Mouse (Mus musculus) embryonic facial prominence, embryonic 11.5 days (tissue): ENCODE results near the gene Ass1. TPM values are rescaled to one million over a fixed set of nuclear protein-coding genes. Genes with fewer than 3 reads are reported as not detected.

Experiments used
- ATAC-seq: fragments of 200-750 bp; cut with Nextera tagmentation; replicated peaks from 2 replicates; pipeline ENCODE4 v1.8.0; 2017; ENCODE audit warnings: low read depth; ENCODE audit not compliant: insufficient number of reproducible peaks, low FRiP score, low TSS enrichment
- DNase-seq: peaks from one replicate; pipeline ENCODE4 v3.0.0-alpha.2; 2015; ENCODE audit warnings: low spot score
- H3K27ac ChIP-seq: fragments of 300-500 bp; sonication (generic); replicated peaks from 2 replicates; pipeline ENCODE4 v1.5.1; 2014; ENCODE audit warnings: mild to moderate bottlenecking, low read depth, low read length, control low read depth
- H3K27me3 ChIP-seq: fragments of 300-500 bp; sonication (generic); 2 replicates; pipeline ENCODE4 v1.6.1; 2014; ENCODE audit warnings: mild to moderate bottlenecking, low read length, moderate library complexity, mixed read lengths; ENCODE audit not compliant: control insufficient read depth, insufficient read depth
- H3K36me3 ChIP-seq: fragments of 300-500 bp; sonication (generic); replicated peaks from 2 replicates; pipeline ENCODE4 v1.6.1; 2014; ENCODE audit warnings: low read depth, mild to moderate bottlenecking, low read length, moderate library complexity, mixed read lengths; ENCODE audit not compliant: control insufficient read depth, insufficient read depth
- H3K4me1 ChIP-seq: fragments of 300-500 bp; sonication (generic); 2 replicates; pipeline ENCODE4 v1.6.1; 2014; ENCODE audit warnings: low read length, mixed read lengths; ENCODE audit not compliant: control insufficient read depth, insufficient read depth
- H3K4me2 ChIP-seq: fragments of 300-500 bp; sonication (generic); 2 replicates; pipeline ENCODE4 v1.6.1; 2014; ENCODE audit warnings: low read depth, mild to moderate bottlenecking, control low read depth, low read length, moderate library complexity
- H3K4me3 ChIP-seq: fragments of 300-500 bp; sonication (generic); 2 replicates; pipeline ENCODE4 v1.5.1; 2014; ENCODE audit warnings: low read depth, low read length, control low read depth
- H3K9ac ChIP-seq: fragments of 300-500 bp; sonication (generic); replicated peaks from 2 replicates; pipeline ENCODE4 v1.6.1; 2014; ENCODE audit warnings: mild to moderate bottlenecking, control low read depth, low read length
- H3K9me3 ChIP-seq: fragments of 300-500 bp; sonication (generic); replicated peaks from 2 replicates; pipeline ENCODE4 v1.6.1; 2016; ENCODE audit warnings: mild to moderate bottlenecking, low read length, inconsistent platforms, mixed read lengths; ENCODE audit not compliant: control insufficient read depth
- WGBS: fragments of 180-500 bp; shearing (Covaris S2); extraction: QIAGEN DNeasy Blood & Tissue Kit; methylation state at CpG from one replicate; pipeline ENCODE4 v1.1.7; 2014; 5-methylcytosine and 5-hydroxymethylcytosine counted together
- polyA plus RNA-seq: library from polyadenylated mRNA; unstranded; fragments of >200 nt; fragmentation: Nextera tagmentation; extraction: Ambion mirVana; gene quantifications from 2 replicates; pipeline ENCODE4 v1.2.1, GENCODE M21; 2014

Gene Ass1
- polyA plus RNA-seq, 1 experiment from 2014 or later: 11.2 TPM

DNA sequence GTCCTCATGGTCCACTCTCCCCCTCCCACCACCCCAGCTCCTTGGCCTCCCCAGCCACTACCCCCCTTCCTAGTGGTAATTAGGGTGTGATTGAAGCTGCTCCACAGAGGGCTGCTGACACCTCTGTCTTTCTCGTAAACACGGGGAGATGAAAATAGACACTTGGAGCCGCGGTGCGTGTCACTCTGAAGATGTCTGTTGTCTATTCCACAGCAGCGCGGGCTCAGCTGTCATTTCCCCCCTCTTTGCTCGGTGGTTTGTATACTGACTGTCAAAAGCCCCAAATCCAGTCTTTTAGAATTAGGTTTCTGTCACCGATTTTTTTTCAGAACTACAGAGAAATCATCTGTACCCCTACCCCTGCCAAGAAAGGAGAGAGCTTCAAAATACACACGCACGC is 35.5 kb downstream of the Ass1 start:
- Histone ChIP-seq H3K36me3 (no peaks in the 10 kb centered on the region), H3K4me3 (no peak overlapping the region), H3K4me1 (peaks cover 3% of the 10 kb centered on the region; the same call in 1 of the 2 replicates), H3K27ac (no peak overlapping the region), H3K27me3 (no peaks in the 10 kb centered on the region; the same call in 1 of the 2 replicates), H3K4me2 (no peak overlapping the region), H3K9me3 (no peaks in the 10 kb centered on the region), H3K9ac (no peak overlapping the region)
- ATAC-seq: no peak
- WGBS: 61% methylated on average over 11 of the region's 11 CpGs
- no peak for DNase-seq

DNA sequence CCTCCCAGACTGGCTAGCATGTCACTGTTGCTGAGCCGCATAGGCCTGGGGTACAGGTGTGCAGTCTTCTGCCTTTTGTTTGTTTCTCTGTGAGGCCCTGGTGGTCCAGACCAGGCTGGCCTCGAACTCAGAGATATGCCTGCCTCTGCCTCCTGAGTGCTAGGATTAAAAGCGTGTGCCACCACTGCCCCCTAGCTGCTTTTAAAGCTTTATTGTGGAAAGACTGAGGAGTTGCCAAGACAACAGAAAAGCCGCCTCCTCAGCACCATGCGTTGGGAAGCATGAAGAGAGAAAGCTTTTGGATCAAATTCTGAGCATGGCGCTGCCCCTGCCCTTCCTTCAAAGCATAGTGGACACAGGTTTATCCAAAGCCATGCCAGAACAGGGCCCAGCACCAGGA is 38.8 kb downstream of the Ass1 start:
- DNase-seq (no peak), ATAC-seq (no peak)
- no peaks in the 10 kb centered on the region for H3K9me3 ChIP-seq
- 95% methylated on average over 6 of the region's 6 CpGs for WGBS
- H3K36me3 ChIP-seq: no peaks in the 10 kb centered on the region
- no peak overlapping the region for H3K27ac ChIP-seq
- no peak overlapping the region for H3K9ac ChIP-seq
- no peak overlapping the region for H3K4me2 ChIP-seq
- peaks cover 3% of the 10 kb centered on the region for H3K4me1 ChIP-seq
- no peaks in the 10 kb centered on the region for H3K27me3 ChIP-seq
- H3K4me3 ChIP-seq: no peak overlapping the region

DNA sequence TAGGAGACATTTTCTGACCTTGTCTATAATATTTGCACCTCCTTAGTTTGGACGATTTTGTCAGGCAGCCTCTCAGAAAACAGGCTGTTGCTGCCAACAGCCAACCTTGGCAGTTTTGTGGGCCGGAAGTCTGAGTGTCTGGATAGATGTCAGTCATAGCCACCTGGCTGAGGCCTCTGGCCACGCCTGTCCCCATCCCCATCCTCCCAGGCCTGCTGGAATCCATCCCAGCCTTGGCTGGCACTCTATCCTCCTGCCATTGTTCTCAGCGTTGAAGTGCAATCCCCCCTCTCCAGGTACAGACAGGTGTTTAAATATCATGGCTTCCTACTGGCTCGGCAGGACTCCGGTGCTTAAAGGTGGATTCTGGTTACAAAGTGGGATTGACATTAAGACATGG is 41.3 kb downstream of the Ass1 start:
- no peak overlapping the region for H3K4me3 ChIP-seq
- H3K36me3 ChIP-seq: no peaks in the 10 kb centered on the region
- no peaks in the 10 kb centered on the region for H3K27me3 ChIP-seq
- H3K27ac ChIP-seq: no peak overlapping the region
- H3K4me1 ChIP-seq: peaks cover 3% of the 10 kb centered on the region
- 77% methylated on average over 6 of the region's 6 CpGs for WGBS
- ATAC-seq (no peak), DNase-seq (no peak)
- no peak overlapping the region for H3K4me2 ChIP-seq
- H3K9ac ChIP-seq: no peak overlapping the region
- H3K9me3 ChIP-seq: no peaks in the 10 kb centered on the region; the same call in 1 of the 2 replicates

DNA sequence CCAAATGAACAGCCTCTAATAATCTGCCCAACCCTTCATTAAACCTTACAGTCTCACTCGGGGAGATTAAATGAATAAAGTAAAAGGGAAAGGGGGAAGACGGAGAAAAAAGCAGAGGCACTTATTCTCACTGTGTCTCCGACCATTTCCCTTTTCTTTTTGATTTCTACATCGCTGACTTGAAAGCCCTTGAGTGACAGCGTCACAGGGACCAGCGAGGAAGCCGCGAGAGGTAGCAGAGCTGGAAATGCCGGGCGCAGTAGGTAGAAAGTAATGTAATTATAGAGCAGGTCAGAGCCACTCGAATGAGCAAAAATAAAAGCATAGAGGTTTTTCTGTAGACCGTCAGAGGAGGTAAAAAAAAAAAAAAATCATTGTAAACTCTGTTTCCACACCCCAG is 46.5 kb downstream of the Ass1 start:
- 58% methylated on average over 12 of the region's 12 CpGs for WGBS
- no peak overlapping the region for H3K4me3 ChIP-seq
- H3K27me3 ChIP-seq: no peaks in the 10 kb centered on the region
- ATAC-seq (no peak), DNase-seq (no peak)
- no peak overlapping the region for H3K27ac ChIP-seq
- no peaks in the 10 kb centered on the region; the same call in 1 of the 2 replicates for H3K9me3 ChIP-seq
- H3K36me3 ChIP-seq: no peaks in the 10 kb centered on the region
- no peaks in the 10 kb centered on the region; the same call in 1 of the 2 replicates for H3K4me1 ChIP-seq
- no peak overlapping the region for H3K4me2 ChIP-seq
- no peak overlapping the region for H3K9ac ChIP-seq

DNA sequence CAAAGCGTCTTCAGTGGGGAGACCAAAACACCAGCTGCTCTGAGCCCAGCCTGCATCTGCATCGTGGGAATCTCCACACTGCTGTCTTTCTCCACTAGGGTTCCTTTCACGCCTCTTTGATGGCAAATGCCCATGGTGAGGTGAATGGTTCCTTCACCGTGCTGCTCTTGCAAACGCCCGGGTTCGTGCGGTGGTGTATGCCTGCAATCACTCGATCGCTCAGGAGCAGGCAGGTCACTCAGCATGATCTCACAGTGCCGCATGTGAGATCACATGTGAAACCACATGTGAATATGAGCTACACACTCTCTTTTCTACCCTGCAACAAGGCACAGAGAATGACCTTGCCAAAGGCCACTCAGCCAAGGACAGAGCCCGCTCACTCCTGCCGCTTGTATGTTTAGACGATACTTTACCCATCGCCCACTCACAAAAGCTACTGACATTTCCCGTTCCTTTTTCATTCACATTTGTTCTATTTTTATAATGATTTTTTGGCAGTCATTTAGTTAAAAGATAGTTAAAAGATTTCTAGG is 51.9 kb downstream of the Ass1 start:
- ATAC-seq: no peak
- WGBS: 86% methylated on average over 16 of the region's 16 CpGs
- Histone ChIP-seq H3K9me3 (no peaks in the 10 kb centered on the region), H3K27me3 (no peaks in the 10 kb centered on the region), H3K4me1 (no peaks in the 10 kb centered on the region), H3K4me3 (no peak overlapping the region), H3K36me3 (no peaks in the 10 kb centered on the region), H3K4me2 (no peak overlapping the region), H3K9ac (no peak overlapping the region), H3K27ac (no peak overlapping the region)
- DNase-seq: no peak

DNA sequence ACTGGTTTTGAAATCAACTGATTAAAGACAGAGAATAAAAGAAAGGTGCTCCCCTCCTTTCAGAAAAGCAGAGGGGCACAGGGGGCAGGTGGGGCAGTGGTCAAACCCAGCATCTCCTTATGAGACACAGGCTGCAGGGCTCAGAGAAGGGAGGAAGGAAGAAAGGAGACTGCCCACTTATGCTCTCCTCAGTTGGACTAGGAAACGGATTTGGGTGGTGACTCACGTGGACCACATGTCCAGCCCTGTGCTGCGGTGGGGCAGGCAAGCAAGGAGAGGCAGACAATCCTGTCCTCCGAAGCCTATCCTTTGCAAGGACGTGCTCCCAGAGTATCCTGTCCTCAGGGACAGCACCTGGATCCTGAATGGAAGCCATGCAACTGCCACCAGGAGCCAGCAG is 54.6 kb downstream of the Ass1 start:
- WGBS: 68% methylated on average over 5 of the region's 5 CpGs
- Histone ChIP-seq H3K9me3 (no peaks in the 10 kb centered on the region), H3K36me3 (no peaks in the 10 kb centered on the region), H3K9ac (no peak overlapping the region), H3K4me2 (no peak overlapping the region), H3K4me1 (peaks cover 7% of the 10 kb centered on the region), H3K27me3 (no peaks in the 10 kb centered on the region), H3K27ac (no peak overlapping the region), H3K4me3 (no peak overlapping the region)
- ATAC-seq (no peak), DNase-seq (no peak)

DNA sequence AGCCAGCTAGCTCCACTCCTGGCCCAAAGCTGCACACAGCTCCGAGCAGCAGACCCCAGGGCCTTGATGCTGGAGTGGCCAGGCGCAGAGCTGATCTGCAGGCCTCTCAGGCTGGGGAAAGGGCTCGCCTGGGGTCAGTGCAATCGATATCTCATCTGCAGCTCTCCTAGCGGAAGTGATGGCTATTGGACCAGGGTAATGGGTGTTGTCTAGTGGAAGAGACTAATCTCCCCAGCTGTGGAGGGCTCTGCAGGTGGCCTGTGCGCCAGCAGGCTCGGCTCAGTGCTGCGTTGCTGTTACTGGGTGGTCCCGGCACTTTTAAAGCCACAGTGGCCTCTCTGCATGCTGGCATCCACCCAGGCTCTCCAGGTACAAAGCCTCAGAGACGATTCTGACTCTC is 55.8 kb downstream of the Ass1 start:
- no peaks in the 10 kb centered on the region for H3K27me3 ChIP-seq
- H3K27ac ChIP-seq: no peak overlapping the region

DNA sequence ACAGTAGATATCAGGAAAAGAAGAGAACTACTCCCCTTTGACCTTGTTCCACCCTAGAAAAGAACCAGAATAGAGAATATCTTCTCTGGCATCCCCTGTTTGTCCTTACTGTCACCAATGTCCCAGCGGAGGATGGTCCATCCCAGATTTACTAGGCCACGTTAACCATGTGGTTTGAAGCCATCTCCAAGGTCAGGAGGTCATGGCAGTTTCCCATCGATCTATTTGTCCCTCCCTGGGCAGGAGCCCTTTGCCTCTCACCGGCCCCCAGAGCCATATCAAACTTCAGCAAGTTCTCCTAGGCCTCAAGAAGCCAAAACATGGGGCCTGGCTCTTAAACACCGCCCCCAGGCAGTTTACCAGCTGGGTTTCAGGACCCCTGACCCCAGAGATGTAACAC is 60.2 kb downstream of the Ass1 start:
- H3K4me2 ChIP-seq: no peak overlapping the region
- no peaks in the 10 kb centered on the region for H3K36me3 ChIP-seq
- H3K27me3 ChIP-seq: no peaks in the 10 kb centered on the region
- no peak overlapping the region for H3K27ac ChIP-seq
- H3K4me1 ChIP-seq: peaks cover 7% of the 10 kb centered on the region
- WGBS: 27% methylated on average over 5 of the region's 5 CpGs
- H3K9me3 ChIP-seq: no peaks in the 10 kb centered on the region
- ATAC-seq (no peak), DNase-seq (no peak)
- H3K9ac ChIP-seq: no peak overlapping the region
- no peak overlapping the region for H3K4me3 ChIP-seq

More for the DNA sequence above, 55.8 kb downstream of the Ass1 start:
- 0 out of 2 replicates have a peak, but pooled peaks have one; percentile 40 for ATAC-seq
- Histone ChIP-seq H3K4me2 (no peak overlapping the region), H3K36me3 (no peaks in the 10 kb centered on the region), H3K9ac (no peak overlapping the region), H3K4me1 (peaks cover 7% of the 10 kb centered on the region), H3K4me3 (no peak overlapping the region), H3K9me3 (no peaks in the 10 kb centered on the region)
- no peak for DNase-seq
- WGBS: 19% methylated on average over 10 of the region's 10 CpGs
